Mouse (Mus musculus) urinary bladder, adult 18-20 months (tissue): ENCODE measurements at regions not wholly inside any gene's neighbourhood (a gene's known extent, or its start where the extent isn't known, plus 50 kb on each side); places are given as distances from the start of the nearest gene placed in this dataset.

Experiments used
- DNase-seq, 2 experiments: peaks; one replicate each; pipeline ENCODE4 v3.0.0; 2022; ENCODE audit warnings: low spot score in 2 of 2, mixed read lengths in 2 of 2

DNA sequence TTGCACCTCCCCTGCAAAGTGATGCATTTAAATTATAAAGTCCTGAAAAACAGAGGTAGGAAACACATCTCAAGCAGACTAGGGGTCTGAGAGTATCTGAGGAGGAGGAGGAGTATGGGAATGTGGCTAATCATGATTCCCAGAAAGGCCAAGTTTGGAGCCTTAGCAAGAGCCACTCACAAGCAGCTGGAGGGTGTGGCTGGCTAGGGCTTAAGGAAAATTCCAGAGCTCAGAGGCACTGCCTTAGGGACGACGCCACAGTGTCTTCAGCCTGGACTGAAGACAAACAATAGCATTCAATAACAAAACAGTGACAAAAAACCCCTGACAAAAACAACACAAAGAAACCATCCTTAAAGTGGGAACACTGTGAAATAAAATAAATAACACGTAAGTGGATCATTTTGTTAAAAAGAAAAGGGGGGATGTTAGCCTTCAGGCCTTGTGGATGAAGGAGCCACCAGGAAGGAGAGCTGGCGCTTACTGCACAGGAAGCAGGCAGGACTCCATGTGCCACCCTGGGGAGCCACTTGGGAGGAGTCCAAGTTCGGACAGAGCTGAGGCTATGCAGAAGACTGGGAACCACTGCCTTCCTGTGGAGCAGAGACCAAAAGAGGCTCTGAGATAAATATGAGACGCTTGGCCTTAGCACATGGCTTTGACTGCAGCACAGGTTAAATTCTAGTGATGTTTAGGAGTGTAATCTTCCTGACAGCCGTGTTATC is 56.6 kb upstream of the Serpine2 start:
- no peak for DNase-seq
